Mouse (Mus musculus): Measurements from ENCODE around the gene Mcpt4. TPM values are rescaled to one million over a fixed set of nuclear protein-coding genes. Genes with fewer than 3 reads are reported as not detected.

Gene Mcpt4
- total and polyA plus RNA-seq, 3 experiments, result not detected

GRCm38 (mm10) chr14:56105016-56105415 is 42.9 kb upstream of the Mcpt4 start:
- Histone ChIP-seq H3K79me2 (ENCODE audit: control insufficient read depth, insufficient read depth, low read length, poor library complexity) (no peaks in the 10 kb centered on the region), H3K27ac (ENCODE audit: control insufficient read depth, low read depth, low read length) (no peak overlapping the region), H3K9ac (ENCODE audit: control insufficient read depth, low read depth, low read length, poor library complexity, severe bottlenecking) (no peak overlapping the region), H3K4me1 (ENCODE audit: control insufficient read depth in 1 of 2, insufficient read depth in 2 of 2, low read length in 2 of 2) (no peaks in the 10 kb centered on the region), H3K36me3 (ENCODE audit: control insufficient read depth in 1 of 2, insufficient read depth in 2 of 2, low read length in 2 of 2) (no peaks in the 10 kb centered on the region), H3K4me3 (ENCODE audit: control insufficient read depth in 1 of 2, insufficient read depth in 1 of 2, low read depth in 2 of 2, low read length in 2 of 2) (no peak overlapping the region), H3K9me3 (replicated peaks; ENCODE audit: insufficient read depth, low read length) (no peaks in the 10 kb centered on the region), H3K27me3 (ENCODE audit: control insufficient read depth in 1 of 2, insufficient read depth in 2 of 2, low read length in 2 of 2) (peaks cover 1 to 5% of the 10 kb centered on the region in 2 experiments; a peak in 1 of 4 replicates)
- DNase-seq (ENCODE audit: low read depth, low spot score), result no peak
- TF ChIP-seq BHLHE40 (IDR thresholded peaks at IDR 0.05; ENCODE audit: borderline replicate concordance, low read depth, low read length), result no peak
- no peak for TF ChIP-seq POLR2AphosphoS2 (IDR thresholded peaks at IDR 0.05; ENCODE audit: low read length)
- no peak for TF ChIP-seq ZKSCAN1 (IDR thresholded peaks at IDR 0.05; ENCODE audit: low read depth, low read length)
- TF ChIP-seq ZNF384 (IDR thresholded peaks at IDR 0.05; ENCODE audit: low read depth, low read length), result no peak

GRCm38 (mm10) chr14:56103452-56103851 is 41.3 kb upstream of the Mcpt4 start:
- Histone ChIP-seq H3K79me2 (ENCODE audit: control insufficient read depth, insufficient read depth, low read length, poor library complexity) (no peaks in the 10 kb centered on the region), H3K9ac (ENCODE audit: control insufficient read depth, low read depth, low read length, poor library complexity, severe bottlenecking) (no peak overlapping the region), H3K27me3 (ENCODE audit: control insufficient read depth in 1 of 2, insufficient read depth in 2 of 2, low read length in 2 of 2) (peaks cover 1 to 5% of the 10 kb centered on the region in 2 experiments; a peak in 1 of 4 replicates), H3K36me3 (ENCODE audit: control insufficient read depth in 1 of 2, insufficient read depth in 2 of 2, low read length in 2 of 2) (no peaks in the 10 kb centered on the region), H3K4me1 (ENCODE audit: control insufficient read depth in 1 of 2, insufficient read depth in 2 of 2, low read length in 2 of 2) (no peaks in the 10 kb centered on the region), H3K4me3 (ENCODE audit: control insufficient read depth in 1 of 2, insufficient read depth in 1 of 2, low read depth in 2 of 2, low read length in 2 of 2) (no peak overlapping the region), H3K27ac (ENCODE audit: control insufficient read depth, low read depth, low read length) (no peak overlapping the region), H3K9me3 (replicated peaks; ENCODE audit: insufficient read depth, low read length) (no peaks in the 10 kb centered on the region)
- TF ChIP-seq USF1 (IDR thresholded peaks at IDR 0.05; ENCODE audit: low read depth, low read length) (peak; percentile 63; the same call in 1 of the 2 replicates), NELFE (IDR thresholded peaks at IDR 0.05; ENCODE audit: low read depth, low read length) (no peak), MAX (IDR thresholded peaks at IDR 0.05; ENCODE audit: low read length) (0 out of 2 replicates have a peak, but pooled peaks have one; percentile 21)
- no peak for DNase-seq (ENCODE audit: low read depth, low spot score)

GRCm38 (mm10) chr14:56102386-56102785 is 40.3 kb upstream of the Mcpt4 start, which contains the start of gene Ctsg:
Gene Ctsg (minus strand): TSS chr14:56102574.
- no peaks in the 10 kb centered on the region for H3K4me1 ChIP-seq (ENCODE audit: control insufficient read depth in 1 of 2, insufficient read depth in 2 of 2, low read length in 2 of 2)
- H3K27ac ChIP-seq (ENCODE audit: control insufficient read depth, low read depth, low read length), result no peak within 1 kb of the TSS

GRCm38 (mm10) chr14:56098940-56099339 is 36.8 kb upstream of the Mcpt4 start:
- H3K9me3 ChIP-seq (replicated peaks; ENCODE audit: insufficient read depth, low read length), result no peaks in the 10 kb centered on the region
- H3K4me1 ChIP-seq (ENCODE audit: control insufficient read depth in 1 of 2, insufficient read depth in 2 of 2, low read length in 2 of 2), result no peaks in the 10 kb centered on the region
- H3K36me3 ChIP-seq (ENCODE audit: control insufficient read depth in 1 of 2, insufficient read depth in 2 of 2, low read length in 2 of 2), result no peaks in the 10 kb centered on the region
- peak; percentile 71 for DNase-seq (ENCODE audit: low read depth, low spot score)
- H3K4me3 ChIP-seq (ENCODE audit: control insufficient read depth in 1 of 2, insufficient read depth in 1 of 2, low read depth in 2 of 2, low read length in 2 of 2), result no peak overlapping the region
- H3K27me3 ChIP-seq (ENCODE audit: control insufficient read depth in 1 of 2, insufficient read depth in 2 of 2, low read length in 2 of 2), result peaks cover 0 to 1% of the 10 kb centered on the region in 2 experiments; a peak in 1 of 4 replicates
- H3K9ac ChIP-seq (ENCODE audit: control insufficient read depth, low read depth, low read length, poor library complexity, severe bottlenecking), result no peak overlapping the region
- no peaks in the 10 kb centered on the region for H3K79me2 ChIP-seq (ENCODE audit: control insufficient read depth, insufficient read depth, low read length, poor library complexity)
- H3K27ac ChIP-seq (ENCODE audit: control insufficient read depth, low read depth, low read length), result no peak overlapping the region
- TF ChIP-seq HCFC1 (IDR thresholded peaks at IDR 0.05; ENCODE audit: low read depth, low read length) (no peak), KAT2A (conservative IDR thresholded peaks at IDR 0.05; ENCODE audit: low read depth, low read length) (no peak), RCOR1 (IDR thresholded peaks at IDR 0.05; ENCODE audit: low read depth, low read length) (no peak), ZC3H11A (IDR thresholded peaks at IDR 0.05; ENCODE audit: low read depth, low read length) (peak; percentile 29; the same call in 1 of the 2 replicates), TBP (IDR thresholded peaks at IDR 0.05; ENCODE audit: low read depth, low read length) (no peak), MAX (IDR thresholded peaks at IDR 0.05; ENCODE audit: low read length) (no peak), USF2 (IDR thresholded peaks at IDR 0.05; ENCODE audit: borderline replicate concordance in 1 of 2, insufficient read depth in 1 of 2, low read depth in 1 of 2, low read length in 2 of 2) (no peak), RAD21 (IDR thresholded peaks at IDR 0.05; ENCODE audit: low read depth, low read length) (peak; percentile 37), MXI1 (IDR thresholded peaks at IDR 0.05; ENCODE audit: low read depth, low read length) (no peak), CTCF (IDR thresholded peaks at IDR 0.05 in 2 of 3, conservative IDR thresholded peaks at IDR 0.05 in 1 of 3; ENCODE audit: control insufficient read depth in 1 of 3, insufficient read depth in 1 of 3, low read depth in 2 of 3, low read length in 3 of 3, poor library complexity in 1 of 3, severe bottlenecking in 1 of 3) (peak; percentile 39 to 73 (median 69)), MYC (IDR thresholded peaks at IDR 0.05; ENCODE audit: low read depth, low read length) (no peak), MAFK (IDR thresholded peaks at IDR 0.05; ENCODE audit: borderline replicate concordance, low read depth, low read length) (no peak), BHLHE40 (IDR thresholded peaks at IDR 0.05; ENCODE audit: borderline replicate concordance, low read depth, low read length) (no peak), ZNF384 (IDR thresholded peaks at IDR 0.05; ENCODE audit: low read depth, low read length) (no peak), POLR2A (IDR thresholded peaks at IDR 0.05; ENCODE audit: control insufficient read depth in 1 of 2, insufficient read depth in 1 of 2, low read depth in 1 of 2, low read length in 2 of 2, poor library complexity in 1 of 2) (no peak)

More at GRCm38 (mm10) chr14:56102386-56102785, 40.3 kb upstream of the Mcpt4 start, which contains the start of gene Ctsg:
- Histone ChIP-seq H3K4me3 (ENCODE audit: control insufficient read depth in 1 of 2, insufficient read depth in 1 of 2, low read depth in 2 of 2, low read length in 2 of 2) (no peak within 1 kb of the TSS), H3K36me3 (ENCODE audit: control insufficient read depth in 1 of 2, insufficient read depth in 2 of 2, low read length in 2 of 2) (no peaks in the 10 kb centered on the region), H3K27me3 (ENCODE audit: control insufficient read depth in 1 of 2, insufficient read depth in 2 of 2, low read length in 2 of 2) (peaks cover 1 to 5% of the 10 kb centered on the region in 2 experiments; a peak in 1 of 4 replicates), H3K9ac (ENCODE audit: control insufficient read depth, low read depth, low read length, poor library complexity, severe bottlenecking) (no peak within 1 kb of the TSS), H3K9me3 (replicated peaks; ENCODE audit: insufficient read depth, low read length) (no peaks in the 10 kb centered on the region), H3K79me2 (ENCODE audit: control insufficient read depth, insufficient read depth, low read length, poor library complexity) (no peaks in the 10 kb centered on the region)
- DNase-seq (ENCODE audit: low read depth, low spot score), result no peak
- TF ChIP-seq POLR2AphosphoS5 (IDR thresholded peaks at IDR 0.05; ENCODE audit: borderline replicate concordance, low read depth, low read length) (no peak), USF1 (IDR thresholded peaks at IDR 0.05; ENCODE audit: low read depth, low read length) (no peak), TCF12 (IDR thresholded peaks at IDR 0.05; ENCODE audit: low read depth, low read length) (no peak), MXI1 (IDR thresholded peaks at IDR 0.05; ENCODE audit: low read depth, low read length) (no peak)

All from MEL (cell line).